Mouse (Mus musculus) midbrain, embryonic 13.5 days (tissue): ENCODE data around the gene Glt28d2. TPM values are rescaled to one million over a fixed set of nuclear protein-coding genes. Genes with fewer than 3 reads are reported as not detected.

ENCODE experiments used
- ATAC-seq: fragments of 200-750 bp; cut with Nextera tagmentation; 2 replicates; pipeline ENCODE4 v1.8.0; 2017; ENCODE audit warnings: mild to moderate bottlenecking, moderate TSS enrichment, moderate library complexity
- H3K27ac ChIP-seq: fragments of 300-500 bp; sonication (generic); 2 replicates; pipeline ENCODE4 v1.5.1; 2015; ENCODE audit warnings: inconsistent platforms, mild to moderate bottlenecking, moderate library complexity
- H3K27me3 ChIP-seq: fragments of 300-500 bp; sonication (generic); 2 replicates; pipeline ENCODE4 v1.6.1; 2015; ENCODE audit warnings: mild to moderate bottlenecking, inconsistent platforms
- H3K36me3 ChIP-seq: fragments of 300-500 bp; sonication (generic); 2 replicates; pipeline ENCODE4 v1.6.1; 2015; ENCODE audit warnings: mild to moderate bottlenecking, inconsistent platforms
- H3K4me1 ChIP-seq: fragments of 300-500 bp; sonication (generic); replicated peaks from 2 replicates; pipeline ENCODE4 v1.6.1; 2015; ENCODE audit warnings: inconsistent platforms
- H3K4me2 ChIP-seq: fragments of 300-500 bp; sonication (generic); replicated peaks from 2 replicates; pipeline ENCODE4 v1.6.1; 2015; ENCODE audit warnings: moderate library complexity, mild to moderate bottlenecking, inconsistent platforms
- H3K4me3 ChIP-seq: fragments of 300-500 bp; sonication (generic); replicated peaks from 2 replicates; pipeline ENCODE4 v1.5.1; 2015; ENCODE audit warnings: mild to moderate bottlenecking, inconsistent platforms
- H3K9ac ChIP-seq: fragments of 300-500 bp; sonication (generic); replicated peaks from 2 replicates; pipeline ENCODE4 v1.6.1; 2015; ENCODE audit warnings: mild to moderate bottlenecking, inconsistent platforms
- H3K9me3 ChIP-seq: fragments of 300-500 bp; sonication (generic); 2 replicates; pipeline ENCODE4 v1.6.1; 2016; ENCODE audit warnings: mild to moderate bottlenecking, inconsistent platforms
- WGBS: fragments of 180-500 bp; shearing (Covaris S2); methylation state at CpG from one replicate; pipeline ENCODE4 v1.1.7; 2015; 5-methylcytosine and 5-hydroxymethylcytosine counted together
- polyA plus RNA-seq: library from polyadenylated mRNA; unstranded; fragments of >200 nt; fragmentation: Nextera tagmentation; extraction: Ambion mirVana; gene quantifications from 2 replicates; pipeline ENCODE4 v1.2.1, GENCODE M21; 2015

The Glt28d2 gene
- polyA plus RNA-seq, 1 experiment from 2014 or later = not detected

- Histone ChIP-seq H3K9me3 (no peaks in the 10 kb centered on the region), H3K27me3 (no peaks in the 10 kb centered on the region), H3K36me3 (no peaks in the 10 kb centered on the region), H3K4me3 (no peak overlapping the region), H3K4me1 (no peaks in the 10 kb centered on the region), H3K4me2 (no peak overlapping the region), H3K9ac (no peak overlapping the region), H3K27ac (no peak overlapping the region)
- 61% methylated on average over 9 of the region's 9 CpGs for WGBS
- ATAC-seq = no peak
These were observed 45.0 kb downstream of the Glt28d2 start for GRCm38 (mm10) chr3:85842177-85842880.

DNA sequence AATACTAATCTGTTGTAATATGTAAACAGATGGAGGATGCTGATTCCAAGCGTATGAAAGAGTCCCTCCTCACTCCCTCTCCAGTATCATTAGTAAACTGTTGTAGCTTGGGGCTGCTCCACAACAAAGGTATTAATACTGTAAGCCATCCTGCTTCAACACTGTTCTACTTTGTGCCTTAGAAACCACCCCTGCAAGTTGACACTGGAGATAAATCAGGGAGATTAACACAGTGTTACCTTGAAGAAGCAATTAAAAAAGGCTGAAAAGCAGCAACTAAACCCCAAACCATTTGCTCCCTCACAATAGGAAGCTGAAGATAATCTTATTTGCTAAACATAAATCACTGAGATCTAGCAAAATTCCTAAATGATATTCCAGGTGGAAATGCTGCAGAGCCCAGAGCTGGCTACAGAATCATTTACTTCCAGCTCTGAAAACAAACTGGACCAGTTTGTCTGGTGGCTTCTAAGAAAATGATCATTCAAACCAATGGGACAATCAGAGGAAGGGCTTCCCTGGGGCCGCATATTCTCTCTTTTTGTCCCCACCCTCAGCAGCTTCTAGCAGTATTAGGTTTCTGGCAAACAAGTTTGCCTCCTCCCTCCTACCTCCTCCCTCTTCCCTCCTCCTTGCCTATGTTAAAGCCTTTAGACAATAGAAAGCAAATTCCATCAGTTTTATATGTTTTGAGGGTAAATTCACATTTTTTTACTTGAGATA lies 45.7 kb downstream of the Glt28d2 start:
- WGBS = 30% methylated on average over 2 of the region's 2 CpGs
- H3K4me3 ChIP-seq = no peak overlapping the region
- no peaks in the 10 kb centered on the region for H3K9me3 ChIP-seq
- H3K27me3 ChIP-seq = no peaks in the 10 kb centered on the region
- no peaks in the 10 kb centered on the region for H3K4me1 ChIP-seq
- no peak for ATAC-seq
- no peaks in the 10 kb centered on the region for H3K36me3 ChIP-seq
- no peak overlapping the region for H3K4me2 ChIP-seq
- H3K9ac ChIP-seq = no peak overlapping the region
- H3K27ac ChIP-seq = no peak overlapping the region

GRCm38 (mm10) chr3:85833627-85834026 lies 53.7 kb downstream of the Glt28d2 start:
- H3K9ac ChIP-seq = no peak overlapping the region
- no peaks in the 10 kb centered on the region for H3K27me3 ChIP-seq
- H3K27ac ChIP-seq = no peak overlapping the region
- H3K9me3 ChIP-seq = no peaks in the 10 kb centered on the region
- no peak overlapping the region for H3K4me3 ChIP-seq
- no peaks in the 10 kb centered on the region for H3K36me3 ChIP-seq
- H3K4me2 ChIP-seq = no peak overlapping the region
- 77% methylated on average over 1 of the region's 1 CpGs for WGBS
- ATAC-seq = no peak
- H3K4me1 ChIP-seq = no peaks in the 10 kb centered on the region

GRCm38 (mm10) chr3:85832490-85833155 lies 54.7 kb downstream of the Glt28d2 start:
- Histone ChIP-seq H3K36me3 (no peaks in the 10 kb centered on the region), H3K27ac (no peak overlapping the region), H3K4me2 (no peak overlapping the region), H3K9me3 (no peaks in the 10 kb centered on the region), H3K4me1 (no peaks in the 10 kb centered on the region), H3K27me3 (no peaks in the 10 kb centered on the region), H3K9ac (no peak overlapping the region), H3K4me3 (no peak overlapping the region)
- no peak for ATAC-seq
- 66% methylated on average over 10 of the region's 10 CpGs for WGBS

DNA sequence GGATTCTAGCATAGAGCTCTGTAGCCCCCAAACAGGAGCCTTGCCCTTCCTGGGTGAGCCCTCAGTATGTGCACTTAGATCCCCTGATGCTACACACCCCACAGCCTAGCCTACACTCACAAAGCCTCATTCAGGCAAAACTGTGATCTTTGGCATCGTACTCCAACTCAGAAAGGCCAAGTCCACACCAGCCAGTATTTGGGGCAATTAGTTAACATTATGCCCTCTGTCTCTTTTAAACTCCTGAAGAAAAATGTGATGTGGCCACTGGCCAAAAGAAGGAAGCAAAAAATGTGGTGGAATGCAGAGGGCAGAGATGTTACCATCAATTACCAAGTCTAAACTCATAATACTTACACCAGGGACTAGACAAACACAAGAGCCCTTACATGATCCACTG lies 55.5 kb downstream of the Glt28d2 start:
- Histone ChIP-seq H3K4me1 (no peaks in the 10 kb centered on the region), H3K36me3 (no peaks in the 10 kb centered on the region), H3K9me3 (no peaks in the 10 kb centered on the region), H3K4me3 (no peak overlapping the region), H3K27ac (no peak overlapping the region), H3K9ac (no peak overlapping the region), H3K4me2 (no peak overlapping the region), H3K27me3 (no peaks in the 10 kb centered on the region)
- ATAC-seq = no peak
- WGBS = 94% methylated on average over 1 of the region's 1 CpGs

DNA sequence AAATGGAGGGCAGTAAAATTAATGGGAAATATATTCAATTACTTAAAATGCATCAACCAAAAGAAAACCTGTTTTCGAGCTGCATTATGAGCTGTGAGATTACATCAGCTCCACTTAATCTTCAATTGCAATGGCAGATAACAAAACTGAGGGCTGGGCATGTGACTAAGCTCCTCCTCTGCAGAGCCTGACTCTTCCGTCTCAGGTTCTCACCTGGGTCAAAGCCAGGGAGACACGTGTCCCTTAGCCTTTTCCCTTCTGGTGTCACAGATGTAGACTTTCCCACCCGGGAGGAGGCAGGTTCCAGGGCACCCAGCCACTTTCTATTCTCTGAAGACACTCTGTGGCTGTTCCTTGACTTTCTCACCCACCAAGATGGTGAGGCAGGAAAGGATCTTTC lies 58.3 kb downstream of the Glt28d2 start:
- no peak overlapping the region for H3K4me2 ChIP-seq
- no peaks in the 10 kb centered on the region for H3K9me3 ChIP-seq
- H3K4me3 ChIP-seq = no peak overlapping the region
- no peaks in the 10 kb centered on the region for H3K27me3 ChIP-seq
- WGBS = 83% methylated on average over 4 of the region's 4 CpGs
- H3K36me3 ChIP-seq = no peaks in the 10 kb centered on the region
- no peaks in the 10 kb centered on the region for H3K4me1 ChIP-seq
- no peak overlapping the region for H3K9ac ChIP-seq
- no peak for ATAC-seq
- no peak overlapping the region for H3K27ac ChIP-seq

DNA sequence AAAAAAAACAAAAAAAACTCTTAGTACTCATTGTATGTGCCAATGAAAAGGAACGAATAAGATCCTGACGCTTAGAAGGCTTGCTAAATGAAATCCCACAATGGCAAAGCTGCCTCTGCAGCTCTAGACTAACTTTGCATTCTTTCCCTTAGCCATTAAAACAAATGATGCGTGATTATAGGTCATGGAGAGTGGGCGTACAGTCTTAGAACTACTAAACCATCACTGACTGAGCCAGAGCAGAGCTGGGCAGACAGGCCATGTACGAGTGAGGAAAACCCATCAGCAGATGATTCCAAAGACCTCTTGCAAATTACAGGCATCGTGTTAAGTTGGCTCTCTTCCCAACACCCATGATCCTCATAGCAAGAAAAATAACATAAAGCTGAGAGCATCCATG lies 59.5 kb downstream of the Glt28d2 start:
- Histone ChIP-seq H3K27ac (no peak overlapping the region), H3K27me3 (no peaks in the 10 kb centered on the region), H3K4me1 (no peaks in the 10 kb centered on the region), H3K4me3 (no peak overlapping the region), H3K4me2 (no peak overlapping the region), H3K9ac (no peak overlapping the region), H3K9me3 (no peaks in the 10 kb centered on the region), H3K36me3 (no peaks in the 10 kb centered on the region)
- 69% methylated on average over 6 of the region's 6 CpGs for WGBS
- ATAC-seq = no peak

DNA sequence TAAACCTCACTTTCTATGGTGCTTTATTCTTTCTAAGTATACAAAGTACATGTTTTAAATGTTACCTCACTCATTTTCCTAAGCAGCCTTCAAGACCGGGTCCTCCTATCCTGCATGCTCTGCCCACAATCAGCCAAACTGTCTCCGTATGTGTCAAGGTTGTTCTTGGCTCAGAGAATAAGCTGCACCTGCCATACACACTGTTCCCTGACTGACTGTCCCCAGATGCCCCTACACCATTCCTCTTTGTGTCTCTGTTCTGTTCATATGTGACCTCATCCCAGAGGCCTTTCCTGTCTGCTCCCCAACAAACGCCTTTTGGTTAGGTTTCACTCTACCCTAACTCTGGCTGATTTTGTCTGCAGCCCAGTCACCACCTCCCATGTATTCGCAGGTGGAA lies 60.0 kb downstream of the Glt28d2 start:
- Histone ChIP-seq H3K9ac (no peak overlapping the region), H3K4me1 (no peaks in the 10 kb centered on the region), H3K36me3 (no peaks in the 10 kb centered on the region), H3K27ac (no peak overlapping the region), H3K4me3 (no peak overlapping the region), H3K9me3 (no peaks in the 10 kb centered on the region), H3K27me3 (no peaks in the 10 kb centered on the region), H3K4me2 (no peak overlapping the region)
- ATAC-seq = no peak
- 82% methylated on average over 4 of the region's 4 CpGs for WGBS

- H3K4me1 ChIP-seq = 0 out of 2 replicates have a peak, but pooled peaks cover 8% of the 10 kb centered on the region
- H3K4me2 ChIP-seq = peak overlapping the region; percentile 25
- H3K9ac ChIP-seq = no peak overlapping the region
- H3K4me3 ChIP-seq = no peak overlapping the region
- H3K36me3 ChIP-seq = no peaks in the 10 kb centered on the region
- H3K27me3 ChIP-seq = no peaks in the 10 kb centered on the region
- WGBS = 55% methylated on average over 15 of the region's 15 CpGs
- 0 out of 2 replicates have a peak, but pooled peaks have one; percentile 55 for ATAC-seq
- peak overlapping the region; percentile 64 for H3K27ac ChIP-seq
- H3K9me3 ChIP-seq = no peaks in the 10 kb centered on the region
These were observed 66.3 kb downstream of the Glt28d2 start for GRCm38 (mm10) chr3:85820839-85821548.
